Mouse (Mus musculus) megakaryocyte, embryonic 14.5 days (primary cell): ENCODE results near the gene Map3k4. TPM values are rescaled to one million over a fixed set of nuclear protein-coding genes. Genes with fewer than 3 reads are reported as not detected.
"Not testable (repeated sequence)": the region's sequence is repeated elsewhere in the genome, so short reads cannot be mapped to it uniquely, and the experiment has no call there.

Experiments
- H3K27me3 ChIP-seq: replicated peaks from 2 replicates; pipeline ENCODE3; 2012; ENCODE audit warnings: inconsistent platforms
- H3K36me3 ChIP-seq: replicated peaks from 2 replicates; pipeline ENCODE3; 2012; ENCODE audit warnings: low read length, inconsistent platforms, mixed read lengths
- H3K4me1 ChIP-seq: 2 replicates; pipeline ENCODE4 v1.6.1; 2012; ENCODE audit warnings: inconsistent platforms
- H3K4me3 ChIP-seq: replicated peaks from 2 replicates; pipeline ENCODE3; 2012; ENCODE audit warnings: moderate library complexity, mild to moderate bottlenecking, inconsistent platforms
- H3K9me3 ChIP-seq: 2 replicates; pipeline ENCODE4 v1.6.1; 2012; ENCODE audit warnings: inconsistent platforms
- FLI1 ChIP-seq: IDR thresholded peaks from 2 replicates; pipeline ENCODE4 v1.6.1; 2012; ENCODE audit warnings: low read length, inconsistent platforms, mixed read lengths
- GATA1 ChIP-seq: IDR thresholded peaks from 3 replicates; pipeline ENCODE4 v1.6.1; 2012; ENCODE audit warnings: mixed read lengths, low read length, inconsistent platforms, borderline replicate concordance
- polyA plus RNA-seq: library from polyadenylated mRNA; stranded (reverse); fragments of >175 nt; gene quantifications from 2 replicates; pipeline ENCODE4 v1.2.3, GENCODE M21; 2012; ENCODE audit warnings: low replicate concordance; ENCODE audit not compliant: insufficient read depth

The Map3k4 gene
- polyA plus RNA-seq, 1 experiment: 4.9 TPM

GRCm38 (mm10) chr17:12294424-12294823 lies 24.2 kb downstream of the Map3k4 start:
- peaks cover 10% of the 10 kb centered on the region for H3K9me3 ChIP-seq

GRCm38 (mm10) chr17:12293571-12293970 lies 25.0 kb downstream of the Map3k4 start:
- H3K4me1 ChIP-seq: peaks cover 22% of the 10 kb centered on the region
- TF ChIP-seq GATA1: no peak
- TF ChIP-seq FLI1: no peak
- no peaks in the 10 kb centered on the region for H3K27me3 ChIP-seq
- H3K36me3 ChIP-seq: peaks cover 12% of the 10 kb centered on the region
- H3K4me3 ChIP-seq: no peak overlapping the region
- peaks cover 13% of the 10 kb centered on the region for H3K9me3 ChIP-seq

More at GRCm38 (mm10) chr17:12294424-12294823, 24.2 kb downstream of the Map3k4 start:
- TF ChIP-seq GATA1 (no peak), FLI1 (no peak)
- Histone ChIP-seq H3K36me3 (peaks cover 7% of the 10 kb centered on the region), H3K27me3 (no peaks in the 10 kb centered on the region), H3K4me1 (peaks cover 22% of the 10 kb centered on the region), H3K4me3 (no peak overlapping the region)

GRCm38 (mm10) chr17:12292877-12293276 lies 25.7 kb downstream of the Map3k4 start:
- Histone ChIP-seq H3K36me3 (peaks cover 18% of the 10 kb centered on the region), H3K9me3 (peaks cover 14% of the 10 kb centered on the region), H3K4me3 (no peak overlapping the region), H3K4me1 (peaks cover 19% of the 10 kb centered on the region), H3K27me3 (no peaks in the 10 kb centered on the region)
- TF ChIP-seq FLI1 (no peak), GATA1 (no peak)

- TF ChIP-seq FLI1 (no peak), GATA1 (no peak)
- no peaks in the 10 kb centered on the region for H3K27me3 ChIP-seq
- H3K4me1 ChIP-seq: peaks cover 14% of the 10 kb centered on the region
- H3K36me3 ChIP-seq: peaks cover 18% of the 10 kb centered on the region
- H3K4me3 ChIP-seq: no peak overlapping the region
- H3K9me3 ChIP-seq: peaks cover 14% of the 10 kb centered on the region
These were observed 26.2 kb downstream of the Map3k4 start for GRCm38 (mm10) chr17:12292356-12292755.

GRCm38 (mm10) chr17:12291151-12291550 lies 27.4 kb downstream of the Map3k4 start:
- no peak overlapping the region for H3K4me3 ChIP-seq
- H3K9me3 ChIP-seq: peaks cover 14% of the 10 kb centered on the region
- TF ChIP-seq GATA1 (no peak), FLI1 (no peak)
- no peaks in the 10 kb centered on the region for H3K27me3 ChIP-seq
- H3K4me1 ChIP-seq: peaks cover 7% of the 10 kb centered on the region; the same call in 1 of the 2 replicates
- peaks cover 18% of the 10 kb centered on the region for H3K36me3 ChIP-seq

GRCm38 (mm10) chr17:12290735-12291134 lies 27.9 kb downstream of the Map3k4 start:
- peaks cover 7% of the 10 kb centered on the region; the same call in 1 of the 2 replicates for H3K4me1 ChIP-seq
- no peaks in the 10 kb centered on the region for H3K27me3 ChIP-seq
- peaks cover 18% of the 10 kb centered on the region for H3K36me3 ChIP-seq
- no peak overlapping the region for H3K4me3 ChIP-seq
- no peak for TF ChIP-seq GATA1
- no peak for TF ChIP-seq FLI1
- H3K9me3 ChIP-seq: peaks cover 14% of the 10 kb centered on the region

GRCm38 (mm10) chr17:12289836-12290235 lies 28.8 kb downstream of the Map3k4 start:
- not testable (repeated sequence) for H3K27me3 ChIP-seq, H3K4me3 ChIP-seq, H3K4me1 ChIP-seq
- H3K9me3 ChIP-seq: peaks cover 14% of the 10 kb centered on the region
- H3K36me3 ChIP-seq: peaks cover 15% of the 10 kb centered on the region

GRCm38 (mm10) chr17:12288871-12289270 lies 29.7 kb downstream of the Map3k4 start:
- H3K4me1 ChIP-seq: peaks cover 7% of the 10 kb centered on the region; the same call in 1 of the 2 replicates

GRCm38 (mm10) chr17:12279810-12280209 lies 38.8 kb downstream of the Map3k4 start:
- Histone ChIP-seq H3K27me3 (no peaks in the 10 kb centered on the region), H3K9me3 (peaks cover 12% of the 10 kb centered on the region), H3K36me3 (peaks cover 40% of the 10 kb centered on the region), H3K4me3 (peak overlapping the region; percentile 66), H3K4me1 (peaks cover 20% of the 10 kb centered on the region)
- TF ChIP-seq GATA1 (no peak), FLI1 (no peak)

More at GRCm38 (mm10) chr17:12288871-12289270, 29.7 kb downstream of the Map3k4 start:
- Histone ChIP-seq H3K9me3 (peaks cover 14% of the 10 kb centered on the region), H3K36me3 (peaks cover 14% of the 10 kb centered on the region), H3K27me3 (no peaks in the 10 kb centered on the region), H3K4me3 (peak overlapping the region; percentile 15)
- no peak for TF ChIP-seq GATA1
- no peak for TF ChIP-seq FLI1

GRCm38 (mm10) chr17:12278073-12278472 lies 40.5 kb downstream of the Map3k4 start:
- Histone ChIP-seq H3K4me3 (no peak overlapping the region), H3K27me3 (no peaks in the 10 kb centered on the region), H3K4me1 (peaks cover 20% of the 10 kb centered on the region), H3K9me3 (peaks cover 7% of the 10 kb centered on the region), H3K36me3 (peaks cover 51% of the 10 kb centered on the region)
- TF ChIP-seq FLI1 (no peak), GATA1 (no peak)

- Histone ChIP-seq H3K4me3 (no peak overlapping the region), H3K36me3 (peaks cover 56% of the 10 kb centered on the region), H3K27me3 (no peaks in the 10 kb centered on the region), H3K4me1 (peaks cover 20% of the 10 kb centered on the region), H3K9me3 (peaks cover 1% of the 10 kb centered on the region)
- TF ChIP-seq FLI1 (no peak), GATA1 (no peak)
These were observed 41.3 kb downstream of the Map3k4 start for GRCm38 (mm10) chr17:12277297-12277696.
